Mouse (Mus musculus): ENCODE measurements at regions not wholly inside any gene's neighbourhood (a gene's known extent, or its start where the extent isn't known, plus 50 kb on each side); places are given as distances from the start of the nearest gene placed in this dataset.

- no peak for DNase-seq (ENCODE audit: low read depth, low spot score)
Observed at GRCm38 (mm10) chr15:62483534-62483933, 1361.4 kb downstream of the Gsdmc2 start.

- DNase-seq (ENCODE audit: low read depth, low spot score), result no peak
Observed at GRCm38 (mm10) chr15:62482357-62482756, 1362.6 kb downstream of the Gsdmc2 start.

- no peak for DNase-seq (ENCODE audit: low read depth, low spot score)
Observed at GRCm38 (mm10) chr15:62477779-62478178, 1367.2 kb downstream of the Gsdmc2 start.

- no peak for DNase-seq (ENCODE audit: low read depth, low spot score)
Observed at GRCm38 (mm10) chr15:62476452-62476851, 1368.5 kb downstream of the Gsdmc2 start.

- no peak for DNase-seq (ENCODE audit: low read depth, low spot score)
Observed at GRCm38 (mm10) chr15:62470683-62471331, 1374.2 kb downstream of the Gsdmc2 start.

- DNase-seq (ENCODE audit: low read depth, low spot score), result no peak
Observed at GRCm38 (mm10) chr15:62468076-62468475, 1376.9 kb downstream of the Gsdmc2 start.

GRCm38 (mm10) chr15:62466856-62467255 is 1378.1 kb downstream of the Gsdmc2 start:
- DNase-seq (ENCODE audit: low read depth, low spot score), result no peak

- peak; percentile 21 for DNase-seq (ENCODE audit: low read depth, low spot score)
Observed at GRCm38 (mm10) chr15:62465026-62465839, 1379.7 kb downstream of the Gsdmc2 start.

- DNase-seq (ENCODE audit: low read depth, low spot score), result peak; percentile 68
Observed at GRCm38 (mm10) chr15:62462698-62463097, 1382.3 kb downstream of the Gsdmc2 start.

GRCm38 (mm10) chr15:62461398-62462051 is 1383.5 kb downstream of the Gsdmc2 start:
- no peak for DNase-seq (ENCODE audit: low read depth, low spot score)

- no peak for DNase-seq (ENCODE audit: low read depth, low spot score)
Observed at GRCm38 (mm10) chr15:62460724-62461123, 1384.3 kb downstream of the Gsdmc2 start.

- no peak for DNase-seq (ENCODE audit: low read depth, low spot score)
Observed at GRCm38 (mm10) chr15:62460026-62460607, 1384.9 kb downstream of the Gsdmc2 start.

GRCm38 (mm10) chr15:62457990-62458389 is 1387.0 kb downstream of the Gsdmc2 start:
- DNase-seq (ENCODE audit: low read depth, low spot score), result peak; percentile 77

GRCm38 (mm10) chr15:62457051-62457664 is 1387.8 kb downstream of the Gsdmc2 start:
- peak; percentile 28 for DNase-seq (ENCODE audit: low read depth, low spot score)

GRCm38 (mm10) chr15:62456020-62456419 is 1389.0 kb downstream of the Gsdmc2 start:
- DNase-seq (ENCODE audit: low read depth, low spot score), result no peak

GRCm38 (mm10) chr15:62448116-62448515 is 1396.9 kb downstream of the Gsdmc2 start:
- no peak for DNase-seq (ENCODE audit: low read depth, low spot score)

- no peak for DNase-seq (ENCODE audit: low read depth, low spot score)
Observed at GRCm38 (mm10) chr15:62439211-62439610, 1405.8 kb downstream of the Gsdmc2 start.

- DNase-seq (ENCODE audit: low read depth, low spot score), result peak; percentile 23
Observed at GRCm38 (mm10) chr15:62436631-62437030, 1408.3 kb downstream of the Gsdmc2 start.

GRCm38 (mm10) chr15:62435141-62435680 is 1409.8 kb downstream of the Gsdmc2 start:
- DNase-seq (ENCODE audit: low read depth, low spot score), result no peak

GRCm38 (mm10) chr15:62432742-62433245 is 1412.2 kb downstream of the Gsdmc2 start:
- no peak for DNase-seq (ENCODE audit: low read depth, low spot score)

GRCm38 (mm10) chr15:62431150-62431678 is 1413.8 kb downstream of the Gsdmc2 start:
- peak; percentile 24 for DNase-seq (ENCODE audit: low read depth, low spot score)

Measured in R1 (cell line).